Mouse (Mus musculus): ENCODE measurements around the gene B230217C12Rik.

GRCm38 (mm10) chr11:97799994-97800690 is 40.4 kb upstream of the B230217C12Rik start:
- TF ChIP-seq EP300 (IDR thresholded peaks at IDR 0.05; ENCODE audit: low read depth), result no peak; the same call in 1 of the 2 replicates
- TF ChIP-seq CTCF (IDR thresholded peaks at IDR 0.05; ENCODE audit: low read depth), result no peak

All from liver, postnatal 0 days (tissue).